Mouse (Mus musculus) bone marrow macrophage, adult 2 months (primary cell): ENCODE measurements around the gene Tmem104.

ENCODE experiments used
- CTCF ChIP-seq: IDR thresholded peaks from 2 replicates; pipeline ENCODE4 v1.5.1; 2012; ENCODE audit warnings: low read depth, mild to moderate bottlenecking, low read length, moderate library complexity
- POLR2A ChIP-seq: IDR thresholded peaks from 2 replicates; pipeline ENCODE4 v1.6.1; 2012; ENCODE audit warnings: mild to moderate bottlenecking, low read depth, low read length, borderline replicate concordance

DNA sequence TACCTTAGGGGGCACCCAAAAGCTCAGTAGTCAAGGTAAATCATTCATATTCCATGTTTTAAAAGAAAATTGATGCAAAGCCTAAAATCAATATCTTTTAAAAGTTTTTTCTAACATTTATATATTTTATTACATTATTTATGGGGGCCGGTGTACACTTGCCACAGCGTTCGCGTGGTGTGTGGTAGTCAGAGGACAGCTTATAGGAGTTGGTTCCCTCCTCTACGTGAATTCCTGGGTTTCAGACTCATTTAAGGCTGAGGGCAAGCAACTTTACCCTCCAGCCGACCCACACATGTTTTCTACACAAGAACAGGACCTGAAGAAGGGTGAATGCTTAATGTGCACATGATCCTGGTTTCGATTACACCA lies 90.3 kb downstream of the Tmem104 start:
- TF ChIP-seq CTCF (no peak), POLR2A (no peak)
